Mouse (Mus musculus): ENCODE results near the gene Ak1. TPM values are rescaled to one million over a fixed set of nuclear protein-coding genes. Genes with fewer than 3 reads are reported as not detected.
A peak's percentile ranks its signal among the peaks of the same experiment; 100 is the strongest.

Gene Ak1
- polyA plus RNA-seq, 1 experiment from 2014 or later: 18.9 TPM

DNA sequence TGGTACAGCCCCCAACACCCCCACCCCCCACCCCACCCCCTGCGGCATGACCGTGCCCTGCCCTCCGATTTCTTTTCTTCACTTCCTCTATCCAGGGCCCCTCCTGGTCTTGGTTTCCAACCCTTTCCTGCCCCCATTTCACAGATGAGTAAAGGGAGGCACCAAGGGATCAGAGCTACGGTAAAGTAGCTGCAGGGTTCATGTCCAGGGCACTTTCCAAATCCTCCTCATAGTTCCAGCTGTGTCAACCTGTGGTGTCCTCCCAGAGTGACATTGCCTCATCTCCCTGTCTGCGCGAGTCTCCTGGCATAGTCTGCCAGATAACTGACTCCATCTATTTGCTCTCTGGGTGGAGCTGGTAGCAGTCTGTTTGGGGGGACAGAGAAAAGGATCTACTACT lies 44.3 kb downstream of the Ak1 start:
- Histone ChIP-seq H3K27me3 (ENCODE audit: control insufficient read depth, insufficient read depth, low read length) (no peaks in the 10 kb centered on the region), H3K4me3 (ENCODE audit: low read depth, low read length) (no peak overlapping the region), H3K36me3 (ENCODE audit: control insufficient read depth, insufficient read depth, low read length) (no peaks in the 10 kb centered on the region), H3K4me1 (replicated peaks; ENCODE audit: control insufficient read depth, insufficient read depth, low read length) (no peaks in the 10 kb centered on the region; the same call in 1 of the 2 replicates), H3K9ac (ENCODE audit: low read length) (no peak overlapping the region), H3K4me2 (ENCODE audit: low read depth, low read length, severe bottlenecking) (no peak overlapping the region), H3K27ac (ENCODE audit: low read depth, low read length) (no peak overlapping the region), H3K9me3 (ENCODE audit: control insufficient read depth, low read length) (no peaks in the 10 kb centered on the region)
- 92% methylated on average over 6 of the region's 6 CpGs for WGBS
- DNase-seq (ENCODE audit: low spot score) (no peak), ATAC-seq (replicated peaks; ENCODE audit: low FRiP score) (no peak)

DNA sequence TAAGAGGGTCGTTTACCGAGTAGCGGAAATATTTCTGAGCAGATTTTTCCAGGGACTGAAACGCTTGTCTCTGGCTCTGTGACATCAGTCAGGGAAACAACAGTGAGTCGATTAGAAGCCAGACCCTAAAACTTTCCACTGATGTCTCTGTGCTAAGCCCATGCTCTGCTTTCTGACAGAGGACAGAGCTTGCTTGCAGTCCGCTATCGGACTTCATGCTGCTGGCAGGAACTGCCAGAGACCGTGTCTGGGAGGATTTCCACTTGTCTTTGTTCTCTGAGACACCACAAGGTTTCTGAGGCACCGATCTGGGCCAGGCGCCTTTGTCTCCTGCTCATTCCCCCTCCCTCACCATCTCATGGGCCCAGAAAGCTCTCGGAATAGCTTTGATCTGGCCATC lies 46.2 kb downstream of the Ak1 start:
- H3K4me1 ChIP-seq (replicated peaks; ENCODE audit: control insufficient read depth, insufficient read depth, low read length): no peaks in the 10 kb centered on the region; the same call in 1 of the 2 replicates
- WGBS: 35% methylated on average over 11 of the region's 11 CpGs
- no peaks in the 10 kb centered on the region for H3K27me3 ChIP-seq (ENCODE audit: control insufficient read depth, insufficient read depth, low read length)
- 0 out of 2 replicates have a peak overlapping the region, but pooled peaks have one; percentile 41 for H3K27ac ChIP-seq (ENCODE audit: low read depth, low read length)
- no peak overlapping the region for H3K4me2 ChIP-seq (ENCODE audit: low read depth, low read length, severe bottlenecking)
- H3K36me3 ChIP-seq (ENCODE audit: control insufficient read depth, insufficient read depth, low read length): no peaks in the 10 kb centered on the region
- H3K9ac ChIP-seq (ENCODE audit: low read length): no peak overlapping the region
- no peak overlapping the region for H3K4me3 ChIP-seq (ENCODE audit: low read depth, low read length)
- H3K9me3 ChIP-seq (ENCODE audit: control insufficient read depth, low read length): no peaks in the 10 kb centered on the region
- DNase-seq (ENCODE audit: low spot score) (no peak), ATAC-seq (replicated peaks; ENCODE audit: low FRiP score) (no peak)

DNA sequence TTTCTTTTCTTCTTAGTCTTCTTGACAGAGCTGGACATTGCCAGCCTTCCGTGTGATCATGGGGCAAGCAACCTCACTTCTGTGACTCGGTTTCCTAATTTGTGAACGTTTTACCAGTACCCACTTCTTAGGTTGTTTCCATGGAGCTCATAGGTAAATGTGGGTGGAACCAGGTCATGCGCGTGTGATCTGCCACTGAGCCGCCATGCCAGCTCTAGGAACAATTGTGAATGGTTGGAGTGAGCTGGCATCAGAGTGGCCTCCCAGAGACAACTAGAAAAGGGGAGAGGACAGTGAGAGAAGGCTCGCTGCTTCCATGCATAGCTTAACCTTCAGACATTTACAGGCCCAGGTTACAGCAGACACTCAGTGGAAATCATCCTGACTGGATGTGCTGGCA lies 46.6 kb downstream of the Ak1 start:
- no peaks in the 10 kb centered on the region for H3K27me3 ChIP-seq (ENCODE audit: control insufficient read depth, insufficient read depth, low read length)
- no peak for DNase-seq (ENCODE audit: low spot score)
- H3K36me3 ChIP-seq (ENCODE audit: control insufficient read depth, insufficient read depth, low read length): no peaks in the 10 kb centered on the region
- 77% methylated on average over 7 of the region's 7 CpGs for WGBS
- no peak overlapping the region for H3K9ac ChIP-seq (ENCODE audit: low read length)
- ATAC-seq (replicated peaks; ENCODE audit: low FRiP score): no peak
- H3K4me3 ChIP-seq (ENCODE audit: low read depth, low read length): no peak overlapping the region
- no peak overlapping the region for H3K4me2 ChIP-seq (ENCODE audit: low read depth, low read length, severe bottlenecking)
- no peaks in the 10 kb centered on the region for H3K9me3 ChIP-seq (ENCODE audit: control insufficient read depth, low read length)
- 0 out of 2 replicates have a peak overlapping the region, but pooled peaks have one; percentile 41 for H3K27ac ChIP-seq (ENCODE audit: low read depth, low read length)
- H3K4me1 ChIP-seq (replicated peaks; ENCODE audit: control insufficient read depth, insufficient read depth, low read length): no peaks in the 10 kb centered on the region; the same call in 1 of the 2 replicates

DNA sequence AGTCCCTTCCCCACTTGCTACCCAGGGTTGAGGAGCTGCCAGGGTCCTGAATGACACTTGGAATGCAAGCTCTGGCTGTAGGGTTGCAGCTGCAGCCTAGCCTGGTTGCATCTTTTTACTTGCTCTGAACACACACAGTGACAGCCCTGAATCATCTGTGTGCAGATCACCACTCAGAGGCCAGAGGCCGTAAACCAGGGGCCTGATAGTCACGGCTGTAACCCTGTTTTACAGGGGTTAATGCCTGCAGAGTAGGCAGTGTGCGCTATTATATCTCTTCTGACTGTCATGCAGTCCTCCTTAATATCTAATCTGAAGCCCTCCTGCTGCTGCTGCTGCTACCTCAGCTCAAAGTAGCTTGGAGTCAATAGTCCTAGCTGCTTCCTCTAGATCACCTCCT lies 48.3 kb downstream of the Ak1 start:
- Histone ChIP-seq H3K4me3 (ENCODE audit: low read depth, low read length) (no peak overlapping the region), H3K27ac (ENCODE audit: low read depth, low read length) (no peak overlapping the region), H3K4me2 (ENCODE audit: low read depth, low read length, severe bottlenecking) (no peak overlapping the region), H3K9ac (ENCODE audit: low read length) (no peak overlapping the region), H3K4me1 (replicated peaks; ENCODE audit: control insufficient read depth, insufficient read depth, low read length) (no peaks in the 10 kb centered on the region; the same call in 1 of the 2 replicates), H3K36me3 (ENCODE audit: control insufficient read depth, insufficient read depth, low read length) (no peaks in the 10 kb centered on the region), H3K27me3 (ENCODE audit: control insufficient read depth, insufficient read depth, low read length) (no peaks in the 10 kb centered on the region), H3K9me3 (ENCODE audit: control insufficient read depth, low read length) (no peaks in the 10 kb centered on the region)
- ATAC-seq (replicated peaks; ENCODE audit: low FRiP score) (no peak), DNase-seq (ENCODE audit: low spot score) (no peak)
- 88% methylated on average over 3 of the region's 3 CpGs for WGBS

DNA sequence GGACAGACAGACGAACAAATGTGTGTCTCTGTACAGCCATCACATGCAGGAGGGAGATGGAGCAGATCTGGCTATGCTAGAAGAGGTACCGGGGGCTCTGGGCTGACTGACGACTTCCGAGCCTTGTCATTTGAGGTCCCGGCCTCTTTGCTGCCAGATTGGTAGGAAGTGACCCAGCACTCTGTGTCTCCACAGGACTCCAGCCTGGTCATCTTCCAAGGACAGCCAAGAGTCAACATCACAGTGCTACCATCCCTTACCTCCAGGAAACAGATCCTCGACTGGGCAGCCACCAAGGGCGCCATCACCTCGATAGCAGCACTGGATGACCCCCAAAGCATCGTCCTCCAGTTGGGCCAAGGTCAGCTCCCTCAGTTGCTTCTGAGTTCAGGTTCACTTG lies 49.6 kb downstream of the Ak1 start:
- ATAC-seq (replicated peaks; ENCODE audit: low FRiP score): no peak
- 84% methylated on average over 9 of the region's 9 CpGs for WGBS
- Histone ChIP-seq H3K4me2 (ENCODE audit: low read depth, low read length, severe bottlenecking) (no peak overlapping the region), H3K4me1 (replicated peaks; ENCODE audit: control insufficient read depth, insufficient read depth, low read length) (no peaks in the 10 kb centered on the region; the same call in 1 of the 2 replicates), H3K27me3 (ENCODE audit: control insufficient read depth, insufficient read depth, low read length) (no peaks in the 10 kb centered on the region), H3K27ac (ENCODE audit: low read depth, low read length) (no peak overlapping the region), H3K9ac (ENCODE audit: low read length) (no peak overlapping the region), H3K9me3 (ENCODE audit: control insufficient read depth, low read length) (no peaks in the 10 kb centered on the region), H3K36me3 (ENCODE audit: control insufficient read depth, insufficient read depth, low read length) (no peaks in the 10 kb centered on the region), H3K4me3 (ENCODE audit: low read depth, low read length) (no peak overlapping the region)
- DNase-seq (ENCODE audit: low spot score): no peak

DNA sequence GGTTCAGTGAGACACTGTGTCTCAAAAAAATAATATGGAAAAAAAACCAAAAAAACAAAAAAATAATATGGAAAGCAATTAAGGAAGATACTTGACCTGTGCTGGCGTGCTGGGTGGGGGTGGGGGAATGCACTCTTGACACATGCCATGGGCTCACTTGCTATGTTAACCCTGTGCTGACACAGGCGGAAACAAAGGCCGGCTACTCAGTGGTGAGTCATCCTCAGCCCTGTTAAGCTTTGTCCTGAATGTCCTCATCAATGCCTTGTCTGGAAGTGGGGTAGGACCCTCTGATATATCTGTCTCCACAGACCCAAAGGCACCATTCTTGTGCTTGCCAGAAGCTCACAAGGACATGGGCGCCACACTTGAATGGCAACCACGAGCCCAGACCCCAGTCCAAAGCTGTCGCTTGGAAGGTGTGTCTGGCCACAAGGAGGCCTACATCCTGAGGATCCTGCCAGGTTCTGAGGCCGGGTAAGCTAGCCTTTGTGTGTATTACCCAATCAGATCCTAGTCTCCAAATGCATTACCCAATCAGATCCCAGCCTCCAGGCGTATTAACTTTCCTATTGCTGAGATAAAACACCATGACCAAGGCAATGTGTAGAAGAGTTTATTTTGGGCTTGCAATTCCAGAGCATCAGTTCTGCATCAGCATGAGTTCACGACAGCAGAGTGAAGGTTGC lies 50.5 kb downstream of the Ak1 start:
- 67% methylated on average over 9 of the region's 9 CpGs for WGBS
- H3K4me3 ChIP-seq (ENCODE audit: low read depth, low read length): no peak overlapping the region
- H3K9me3 ChIP-seq (ENCODE audit: control insufficient read depth, low read length): no peaks in the 10 kb centered on the region
- ATAC-seq (replicated peaks; ENCODE audit: low FRiP score) (no peak), DNase-seq (ENCODE audit: low spot score) (no peak)
- H3K27ac ChIP-seq (ENCODE audit: low read depth, low read length): no peak overlapping the region
- no peaks in the 10 kb centered on the region for H3K36me3 ChIP-seq (ENCODE audit: control insufficient read depth, insufficient read depth, low read length)
- no peak overlapping the region for H3K9ac ChIP-seq (ENCODE audit: low read length)
- H3K4me2 ChIP-seq (ENCODE audit: low read depth, low read length, severe bottlenecking): no peak overlapping the region
- no peaks in the 10 kb centered on the region for H3K27me3 ChIP-seq (ENCODE audit: control insufficient read depth, insufficient read depth, low read length)
- no peaks in the 10 kb centered on the region; the same call in 1 of the 2 replicates for H3K4me1 ChIP-seq (replicated peaks; ENCODE audit: control insufficient read depth, insufficient read depth, low read length)

DNA sequence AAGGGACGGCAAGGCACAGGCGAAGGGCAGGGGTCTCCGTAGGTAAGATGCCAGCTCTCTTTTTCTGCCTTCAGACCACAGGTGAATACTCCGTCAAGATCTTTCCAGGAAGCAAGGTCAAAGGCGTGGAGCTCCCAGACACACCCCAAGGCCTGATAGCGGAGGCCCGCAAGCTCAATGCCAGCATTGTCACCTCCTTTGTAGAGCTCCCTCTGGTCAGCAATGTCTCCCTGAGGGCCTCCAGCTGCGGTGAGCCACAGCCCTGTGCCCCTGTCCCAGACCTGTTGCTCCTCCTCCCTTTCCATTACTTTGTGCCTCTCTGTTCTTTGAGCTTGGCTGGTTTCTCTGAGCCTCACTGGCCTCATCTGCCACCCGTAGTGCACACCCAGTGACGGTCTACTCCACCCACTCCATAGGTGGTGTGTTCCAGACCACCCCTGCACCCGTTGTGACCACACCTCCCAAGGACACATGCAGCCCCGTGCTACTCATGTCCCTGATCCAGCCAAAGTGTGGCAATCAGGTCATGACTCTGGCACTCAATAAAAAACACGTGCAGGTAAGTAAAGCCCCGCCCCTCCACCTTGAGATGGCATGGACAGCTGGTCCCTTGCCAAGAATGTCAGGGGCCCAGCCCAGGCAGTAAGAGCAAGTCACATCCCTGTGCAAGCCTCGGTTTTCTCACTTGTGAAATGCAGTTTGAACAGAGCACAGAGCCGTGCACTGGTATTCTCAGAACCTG lies 51.8 kb downstream of the Ak1 start:
- H3K27ac ChIP-seq (ENCODE audit: low read depth, low read length): no peak overlapping the region
- 88% methylated on average over 16 of the region's 16 CpGs for WGBS

DNA sequence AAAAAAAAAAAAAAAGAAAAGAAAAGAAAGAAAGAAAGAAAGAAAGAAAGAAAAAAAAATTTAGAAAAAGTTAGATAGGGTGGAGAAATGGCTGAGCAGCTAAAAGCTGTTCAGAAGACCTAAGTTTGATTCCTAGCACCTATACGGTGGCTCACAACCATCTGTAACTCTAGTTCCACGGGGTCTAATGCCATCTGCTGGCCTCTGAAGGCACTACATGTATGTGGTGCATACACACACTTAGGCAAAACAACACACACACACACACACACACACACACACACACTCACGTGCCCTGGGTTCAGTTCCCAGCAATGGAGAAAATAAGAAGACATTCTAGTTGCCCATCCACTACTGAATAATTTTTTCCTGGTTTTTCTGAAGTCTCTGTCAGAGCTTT lies 55.3 kb downstream of the Ak1 start:
- no peak overlapping the region for H3K9ac ChIP-seq (ENCODE audit: low read length)
- H3K4me1 ChIP-seq (replicated peaks; ENCODE audit: control insufficient read depth, insufficient read depth, low read length): no peaks in the 10 kb centered on the region
- H3K36me3 ChIP-seq (ENCODE audit: control insufficient read depth, insufficient read depth, low read length): no peaks in the 10 kb centered on the region; the same call in 1 of the 2 replicates
- 88% methylated on average over 3 of the region's 3 CpGs for WGBS
- H3K9me3 ChIP-seq (ENCODE audit: control insufficient read depth, low read length): no peaks in the 10 kb centered on the region
- H3K4me3 ChIP-seq (ENCODE audit: low read depth, low read length): no peak overlapping the region
- H3K27me3 ChIP-seq (ENCODE audit: control insufficient read depth, insufficient read depth, low read length): no peaks in the 10 kb centered on the region
- no peak overlapping the region for H3K4me2 ChIP-seq (ENCODE audit: low read depth, low read length, severe bottlenecking)
- no peak for ATAC-seq (replicated peaks; ENCODE audit: low FRiP score)
- no peak for DNase-seq (ENCODE audit: low spot score)
- H3K27ac ChIP-seq (ENCODE audit: low read depth, low read length): no peak overlapping the region

More for the DNA sequence above, 51.8 kb downstream of the Ak1 start:
- ATAC-seq (replicated peaks; ENCODE audit: low FRiP score) (no peak), DNase-seq (ENCODE audit: low spot score) (no peak)
- no peak overlapping the region for H3K4me2 ChIP-seq (ENCODE audit: low read depth, low read length, severe bottlenecking)
- no peaks in the 10 kb centered on the region for H3K4me1 ChIP-seq (replicated peaks; ENCODE audit: control insufficient read depth, insufficient read depth, low read length)
- no peaks in the 10 kb centered on the region for H3K36me3 ChIP-seq (ENCODE audit: control insufficient read depth, insufficient read depth, low read length)
- no peak overlapping the region for H3K4me3 ChIP-seq (ENCODE audit: low read depth, low read length)
- H3K27me3 ChIP-seq (ENCODE audit: control insufficient read depth, insufficient read depth, low read length): no peaks in the 10 kb centered on the region
- H3K9me3 ChIP-seq (ENCODE audit: control insufficient read depth, low read length): no peaks in the 10 kb centered on the region
- H3K9ac ChIP-seq (ENCODE audit: low read length): no peak overlapping the region

Measured in forebrain, embryonic 11.5 days (tissue).